ENCODE assay signal across 8 mouse cellular contexts in genomic region chr5:39643260-39643923, GRCm38 (mm10).
A peak's percentile ranks its signal among the peaks of the same experiment; 100 is the strongest.
DNase-seq lines count a peak whose midpoint lies in the region; ATAC-seq and TF ChIP-seq lines count a peak whose summit lies in the region.

No protein-coding gene starts in this region.

- no peaks in the 10 kb centered on the region for H3K9me3 ChIP-seq in kidney, embryonic 15.5 days (replicated peaks)
- no peaks in the 10 kb centered on the region for H3K9me3 ChIP-seq in heart, embryonic 14.5 days (ENCODE audit: control insufficient read depth, low read length)
- no peaks in the 10 kb centered on the region for H3K9me3 ChIP-seq in liver, embryonic 14.5 days (ENCODE audit: control insufficient read depth, low read length)
- no peaks in the 10 kb centered on the region for H3K9me3 ChIP-seq in stomach, embryonic 14.5 days (ENCODE audit: control insufficient read depth, low read depth, low read length)

- ATAC-seq in kidney, embryonic 15.5 days (replicated peaks; ENCODE audit: low FRiP score), result no peak
- no peak for ATAC-seq in heart, embryonic 14.5 days (ENCODE audit: insufficient number of reproducible peaks, insufficient read depth, low FRiP score, low read depth)
- no peak for ATAC-seq in liver, embryonic 14.5 days (ENCODE audit: insufficient read depth)
- ATAC-seq in stomach, embryonic 14.5 days (ENCODE audit: insufficient number of reproducible peaks, insufficient read depth, low FRiP score, low read depth), result no peak

- no peaks in the 10 kb centered on the region for H3K36me3 ChIP-seq in kidney, embryonic 15.5 days
- H3K36me3 ChIP-seq in heart, embryonic 14.5 days (ENCODE audit: control insufficient read depth, insufficient read depth, low read length), result no peaks in the 10 kb centered on the region
- no peaks in the 10 kb centered on the region for H3K36me3 ChIP-seq in liver, embryonic 14.5 days (replicated peaks; ENCODE audit: control insufficient read depth, insufficient read depth, low read depth)
- H3K36me3 ChIP-seq in stomach, embryonic 14.5 days (ENCODE audit: control insufficient read depth, insufficient read depth, low read length), result no peaks in the 10 kb centered on the region

- H3K9ac ChIP-seq in kidney, embryonic 15.5 days, result no peak overlapping the region
- H3K9ac ChIP-seq in heart, embryonic 14.5 days (ENCODE audit: low read length), result peak overlapping the region; percentile 74
- no peak overlapping the region for H3K9ac ChIP-seq in liver, embryonic 14.5 days (replicated peaks)
- no peak overlapping the region for H3K9ac ChIP-seq in stomach, embryonic 14.5 days (replicated peaks; ENCODE audit: low read depth, low read length)

- peak overlapping the region; percentile 69 for H3K4me3 ChIP-seq in kidney, embryonic 15.5 days (replicated peaks)
- H3K4me3 ChIP-seq in heart, embryonic 14.5 days (ENCODE audit: control insufficient read depth in 1 of 2, insufficient read depth in 1 of 2, low read depth in 1 of 2, low read length in 2 of 2), result peak overlapping the region; percentile 65 to 78
- H3K4me3 ChIP-seq in liver, embryonic 14.5 days (ENCODE audit: insufficient read depth in 1 of 2, low read depth in 2 of 2, low read length in 2 of 2), result no peak overlapping the region; a peak in 1 of 4 replicates
- peak overlapping the region; percentile 51 for H3K4me3 ChIP-seq in stomach, embryonic 14.5 days (ENCODE audit: low read depth, low read length)

- peaks cover 51% of the 10 kb centered on the region for H3K27me3 ChIP-seq in kidney, embryonic 15.5 days
- H3K27me3 ChIP-seq in heart, embryonic 14.5 days (ENCODE audit: control insufficient read depth, insufficient read depth, low read length), result peaks cover 9% of the 10 kb centered on the region; the same call in 1 of the 2 replicates
- peaks cover 23% of the 10 kb centered on the region for H3K27me3 ChIP-seq in liver, embryonic 14.5 days (ENCODE audit: control insufficient read depth, insufficient read depth, low read length)
- no peaks in the 10 kb centered on the region for H3K27me3 ChIP-seq in stomach, embryonic 14.5 days (ENCODE audit: control insufficient read depth, insufficient read depth, low read length)

- H3K27ac ChIP-seq in kidney, embryonic 15.5 days, result no peak overlapping the region
- no peak overlapping the region for H3K27ac ChIP-seq in heart, embryonic 14.5 days (replicated peaks in 1 of 2; ENCODE audit: control insufficient read depth in 1 of 2, insufficient read depth in 1 of 2, low read depth in 2 of 2, low read length in 2 of 2)
- H3K27ac ChIP-seq in liver, embryonic 14.5 days, result no peak overlapping the region
- H3K27ac ChIP-seq in stomach, embryonic 14.5 days (ENCODE audit: low read length), result no peak overlapping the region

- no peak for DNase-seq in kidney, postnatal 10 days
- peak; percentile 48 to 69 for DNase-seq in cerebellum, postnatal 10 days
- DNase-seq in liver, embryonic 14.5 days (ENCODE audit: low read depth in 3 of 3, low spot score in 3 of 3), result no peak
- DNase-seq in ovary, postnatal 10 days (ENCODE audit: low spot score), result no peak
- DNase-seq in gastrocnemius, postnatal 14 days, result no peak

- H3K4me1 ChIP-seq in kidney, embryonic 15.5 days, result peaks cover 22% of the 10 kb centered on the region
- peaks cover 3 to 7% of the 10 kb centered on the region in 2 experiments; a peak in 2 of 4 replicates for H3K4me1 ChIP-seq in heart, embryonic 14.5 days (ENCODE audit: control insufficient read depth in 2 of 2, insufficient read depth in 2 of 2, low read length in 2 of 2)
- H3K4me1 ChIP-seq in liver, embryonic 14.5 days (replicated peaks; ENCODE audit: control insufficient read depth in 2 of 2, insufficient read depth in 2 of 2, low read length in 1 of 2), result no peaks in the 10 kb centered on the region; a peak in 1 of 4 replicates
- H3K4me1 ChIP-seq in stomach, embryonic 14.5 days (ENCODE audit: control insufficient read depth, insufficient read depth, low read length), result no peaks in the 10 kb centered on the region

- TF ChIP-seq EP300 in liver, embryonic 14.5 days (IDR thresholded peaks at IDR 0.05; ENCODE audit: low read depth), result no peak

- intact Hi-C loops in gastrocnemius, postnatal 14 days (cut with DNase I; ENCODE audit: low total_unique reads), result loop anchor here (5.0 kb wide), 1 partner anchor 861 kb away; no protein-coding TSS in a partner anchor

- no peak for TF ChIP-seq CTCF in liver, embryonic 14.5 days (IDR thresholded peaks at IDR 0.05; ENCODE audit: low read depth)

- H3K4me2 ChIP-seq in kidney, embryonic 15.5 days, result peak overlapping the region; percentile 98
- peak overlapping the region; percentile 99 for H3K4me2 ChIP-seq in heart, embryonic 14.5 days (ENCODE audit: low read length)
- H3K4me2 ChIP-seq in liver, embryonic 14.5 days (ENCODE audit: low read depth), result peak overlapping the region; percentile 57; the same call in 1 of the 2 replicates
- peak overlapping the region; percentile 94 for H3K4me2 ChIP-seq in stomach, embryonic 14.5 days (replicated peaks; ENCODE audit: low read depth, low read length)

- WGBS in kidney, embryonic 15.5 days, result 2% methylated on average over 22 of the region's 22 CpGs
- 4% methylated on average over 22 of the region's 22 CpGs for WGBS in heart, embryonic 14.5 days
- WGBS in liver, embryonic 14.5 days (ENCODE audit: insufficient replicate concordance), result 4% methylated on average over 22 of the region's 22 CpGs
- 2% methylated on average over 22 of the region's 22 CpGs for WGBS in stomach, embryonic 14.5 days

Comparison
In these comparisons a context has a peak if more than half of its experiments do, and no peak if none do; other contexts are left out.
1. H3K4me3 ChIP-seq: peak in kidney, embryonic 15.5 days (single experiment), heart, embryonic 14.5 days (2 of 2) and stomach, embryonic 14.5 days (single experiment); none in liver, embryonic 14.5 days (0 of 2).
2. DNase-seq: peak in cerebellum, postnatal 10 days (2 of 2); none in kidney, postnatal 10 days (single experiment), liver, embryonic 14.5 days (0 of 3), ovary, postnatal 10 days (single experiment) and gastrocnemius, postnatal 14 days (single experiment).
3. Peak in every context shown above with its lines, with median percentiles within 50 percentile points of each other: H3K4me2 ChIP-seq.